Mouse (Mus musculus) myocyte (in vitro differentiated cells): ENCODE measurements around the gene Capzb. TPM values are rescaled to one million over a fixed set of nuclear protein-coding genes. Genes with fewer than 3 reads are reported as not detected.

Experiments
- H3K27me3 ChIP-seq: one replicate; pipeline ENCODE4 v1.6.1; 2011; ENCODE audit not compliant: control insufficient read depth, insufficient read depth, insufficient read length
- H3K36me3 ChIP-seq: one replicate; pipeline ENCODE4 v1.6.1; 2011; ENCODE audit not compliant: control insufficient read depth, insufficient read depth
- H3K4me2 ChIP-seq: one replicate; pipeline ENCODE4 v1.6.1; 2011; ENCODE audit warnings: low read depth, control low read depth
- H3K4me3 ChIP-seq: one replicate; pipeline ENCODE4 v1.5.1; 2011; ENCODE audit warnings: mild to moderate bottlenecking, control low read depth, moderate library complexity
- H3K79me2 ChIP-seq: one replicate; pipeline ENCODE4 v1.6.1; 2011; ENCODE audit not compliant: control insufficient read depth, insufficient read depth
- H3ac ChIP-seq: one replicate; pipeline ENCODE4 v1.6.1; 2011; ENCODE audit not compliant: control insufficient read depth, insufficient read length
- CEBPB ChIP-seq: IDR thresholded peaks from 2 replicates; pipeline ENCODE4 v1.6.1; 2011; ENCODE audit warnings: mild to moderate bottlenecking, moderate library complexity; ENCODE audit not compliant: poor library complexity, insufficient read depth, severe bottlenecking
- E2F4 ChIP-seq: IDR thresholded peaks from one replicate; pipeline ENCODE4 v1.6.1; 2011; ENCODE audit warnings: mild to moderate bottlenecking, control low read depth, moderate library complexity; ENCODE audit not compliant: insufficient read depth
- MAX ChIP-seq: IDR thresholded peaks from one replicate; pipeline ENCODE4 v1.6.1; 2011; ENCODE audit warnings: low read depth, mild to moderate bottlenecking, control low read depth
- MYOD1 ChIP-seq, 3 experiments: IDR thresholded peaks; one replicate each; pipeline ENCODE4 v1.6.1; 2011; ENCODE audit warnings: control low read depth in 2 of 3, low read depth in 2 of 3, mild to moderate bottlenecking in 2 of 3, moderate library complexity in 1 of 3; ENCODE audit not compliant: insufficient read length in 2 of 3, control insufficient read depth in 1 of 3
- MYOG ChIP-seq, 3 experiments: IDR thresholded peaks; one replicate each; pipeline ENCODE4 v1.6.1; 2011; ENCODE audit warnings: control low read depth in 2 of 3, low read depth in 2 of 3, mild to moderate bottlenecking in 2 of 3; ENCODE audit not compliant: insufficient read length in 2 of 3, control insufficient read depth in 1 of 3, insufficient read depth in 1 of 3
- POLR2A ChIP-seq: IDR thresholded peaks from one replicate; pipeline ENCODE4 v1.6.1; 2011; ENCODE audit warnings: low read depth, mild to moderate bottlenecking, control low read depth, moderate library complexity; ENCODE audit not compliant: insufficient read length
- POLR2AphosphoS2 ChIP-seq: IDR thresholded peaks from one replicate; pipeline ENCODE4 v1.6.1; 2011; ENCODE audit warnings: low read depth, control low read depth; ENCODE audit not compliant: insufficient read length
- REST ChIP-seq: IDR thresholded peaks from one replicate; pipeline ENCODE4 v1.6.1; 2011; ENCODE audit warnings: mild to moderate bottlenecking, control low read depth, moderate library complexity; ENCODE audit not compliant: insufficient read depth, insufficient read length
- SRF ChIP-seq: IDR thresholded peaks from one replicate; pipeline ENCODE4 v1.6.1; 2011; ENCODE audit warnings: low read depth; ENCODE audit not compliant: control insufficient read depth, insufficient read length
- TCF12 ChIP-seq: IDR thresholded peaks from one replicate; pipeline ENCODE4 v1.6.1; 2011; ENCODE audit warnings: mild to moderate bottlenecking, control low read depth; ENCODE audit not compliant: poor library complexity, insufficient read depth, severe bottlenecking
- TCF3 ChIP-seq: IDR thresholded peaks from one replicate; pipeline ENCODE4 v1.6.1; 2011; ENCODE audit warnings: low read depth, control low read depth; ENCODE audit not compliant: insufficient read length
- USF1 ChIP-seq: IDR thresholded peaks from one replicate; pipeline ENCODE4 v1.6.1; 2011; ENCODE audit warnings: low read depth, mild to moderate bottlenecking, control low read depth, moderate library complexity
- polyA plus RNA-seq: library from polyadenylated mRNA; unstranded; fragments of >200 nt; fragmentation: generic; extraction: Trizol; gene quantifications from one replicate; pipeline ENCODE4 v1.2.1, GENCODE M21; 2012; ENCODE audit warnings: missing spikeins

The Capzb gene
- polyA plus RNA-seq, 1 experiment: 247 TPM

GRCm38 (mm10) chr4:139310899-139311701 is 118.4 kb downstream of the Capzb start:
- H3K36me3 ChIP-seq: no peaks in the 10 kb centered on the region
- TF ChIP-seq SRF (no peak), TCF12 (no peak), MYOD1 (IDR thresholded peaks at IDR 0.05; ENCODE audit: control insufficient read depth in 1 of 3, insufficient read length in 2 of 3, low read depth in 2 of 3) (no peak), MYOG (IDR thresholded peaks at IDR 0.05; ENCODE audit: control insufficient read depth in 1 of 3, insufficient read depth in 1 of 3, insufficient read length in 2 of 3, low read depth in 2 of 3) (no peak), E2F4 (no peak), TCF3 (no peak), POLR2A (no peak), USF1 (no peak), REST (no peak), CEBPB (no peak), MAX (no peak), POLR2AphosphoS2 (no peak)
- peak overlapping the region; percentile 76 for H3K4me2 ChIP-seq
- peak overlapping the region; percentile 43 for H3K4me3 ChIP-seq
- H3K79me2 ChIP-seq: no peaks in the 10 kb centered on the region
- no peaks in the 10 kb centered on the region for H3K27me3 ChIP-seq
- peak overlapping the region; percentile 47 for H3ac ChIP-seq

- Histone ChIP-seq H3K4me3 (peak overlapping the region; percentile 43), H3K27me3 (no peaks in the 10 kb centered on the region), H3ac (no peak overlapping the region), H3K79me2 (no peaks in the 10 kb centered on the region), H3K36me3 (no peaks in the 10 kb centered on the region), H3K4me2 (peak overlapping the region; percentile 76)
- TF ChIP-seq SRF: no peak
- TF ChIP-seq E2F4: no peak
- TF ChIP-seq TCF12: no peak
- TF ChIP-seq TCF3: no peak
- TF ChIP-seq MYOG (IDR thresholded peaks at IDR 0.05; ENCODE audit: control insufficient read depth in 1 of 3, insufficient read depth in 1 of 3, insufficient read length in 2 of 3, low read depth in 2 of 3): no peak
- no peak for TF ChIP-seq POLR2A
- TF ChIP-seq MAX: no peak
- no peak for TF ChIP-seq USF1
- TF ChIP-seq POLR2AphosphoS2: no peak
- TF ChIP-seq CEBPB: no peak
- TF ChIP-seq REST: no peak
- TF ChIP-seq MYOD1 (IDR thresholded peaks at IDR 0.05; ENCODE audit: control insufficient read depth in 1 of 3, insufficient read length in 2 of 3, low read depth in 2 of 3): no peak
These were observed 119.0 kb downstream of the Capzb start for GRCm38 (mm10) chr4:139311707-139312106.

- no peak for TF ChIP-seq MYOG (IDR thresholded peaks at IDR 0.05; ENCODE audit: control insufficient read depth in 1 of 3, insufficient read depth in 1 of 3, insufficient read length in 2 of 3, low read depth in 2 of 3)
- no peak for TF ChIP-seq SRF
- no peak for TF ChIP-seq REST
- TF ChIP-seq CEBPB: no peak
- TF ChIP-seq POLR2A: no peak
- no peak for TF ChIP-seq MYOD1 (IDR thresholded peaks at IDR 0.05; ENCODE audit: control insufficient read depth in 1 of 3, insufficient read length in 2 of 3, low read depth in 2 of 3)
- no peaks in the 10 kb centered on the region for H3K36me3 ChIP-seq
- H3K27me3 ChIP-seq: no peaks in the 10 kb centered on the region
- H3K79me2 ChIP-seq: no peaks in the 10 kb centered on the region
- H3ac ChIP-seq: no peak overlapping the region
- H3K4me3 ChIP-seq: no peak overlapping the region
- H3K4me2 ChIP-seq: no peak overlapping the region
These were observed 119.9 kb downstream of the Capzb start for GRCm38 (mm10) chr4:139312632-139313031.

GRCm38 (mm10) chr4:139318449-139318848 is 125.8 kb downstream of the Capzb start:
- Histone ChIP-seq H3K4me3 (no peak overlapping the region), H3K27me3 (no peaks in the 10 kb centered on the region), H3K36me3 (no peaks in the 10 kb centered on the region), H3K79me2 (no peaks in the 10 kb centered on the region), H3ac (no peak overlapping the region), H3K4me2 (no peak overlapping the region)
- no peak for TF ChIP-seq SRF
- no peak for TF ChIP-seq MYOG (IDR thresholded peaks at IDR 0.05; ENCODE audit: control insufficient read depth in 1 of 3, insufficient read depth in 1 of 3, insufficient read length in 2 of 3, low read depth in 2 of 3)
- TF ChIP-seq POLR2A: no peak
- TF ChIP-seq E2F4: no peak
- TF ChIP-seq MAX: no peak
- TF ChIP-seq TCF12: no peak
- TF ChIP-seq REST: no peak
- no peak for TF ChIP-seq CEBPB
- no peak for TF ChIP-seq POLR2AphosphoS2
- no peak for TF ChIP-seq TCF3
- no peak for TF ChIP-seq USF1
- TF ChIP-seq MYOD1 (IDR thresholded peaks at IDR 0.05; ENCODE audit: control insufficient read depth in 1 of 3, insufficient read length in 2 of 3, low read depth in 2 of 3): no peak
